Mouse (Mus musculus): ENCODE data around the gene Vdac2. TPM values are rescaled to one million over a fixed set of nuclear protein-coding genes. Genes with fewer than 3 reads are reported as not detected.

Vdac2 gene
- 285 and 313 TPM in 2 replicates for polyA plus RNA-seq (2015; fragmentation: Nextera tagmentation; extraction: Ambion mirVana)

GRCm38 (mm10) chr14:21824938-21825337, at the start of gene Vdac2:
Gene Vdac2, plus strand, starts transcription at chr14:21825238.

GRCm38 (mm10) chr14:21848166-21849154, 23.4 kb downstream of the Vdac2 start, which contains the start of gene Comtd1:
Gene Comtd1, minus strand, starts transcription at chr14:21848977.

Other genes with a start within 250 kb of the Vdac2 start
- gene Dupd1, start 110.7 kb upstream of the Vdac2 start, polyA plus RNA-seq (2015; fragmentation: Nextera tagmentation; extraction: Ambion mirVana) = 0.17 TPM in 1 of 2 replicates, not detected in the other
- 6.8 and 8.3 TPM in 2 replicates for gene Samd8, start 74.7 kb upstream of the Vdac2 start, polyA plus RNA-seq (2015; fragmentation: Nextera tagmentation; extraction: Ambion mirVana)
- 0.33 TPM in 1 of 2 replicates, not detected in the other for gene Dusp13, start 74.1 kb upstream of the Vdac2 start, polyA plus RNA-seq (2015; fragmentation: Nextera tagmentation; extraction: Ambion mirVana)
- 19.0 and 20.9 TPM in 2 replicates for gene Comtd1, start 23.7 kb downstream of the Vdac2 start, polyA plus RNA-seq (2015; fragmentation: Nextera tagmentation; extraction: Ambion mirVana)
- 10.7 and 11.0 TPM in 2 replicates for gene Zfp503, start 164.4 kb downstream of the Vdac2 start, polyA plus RNA-seq (2015; fragmentation: Nextera tagmentation; extraction: Ambion mirVana)
- 0.47 and 0.70 TPM in 2 replicates for gene Lrmda, start 194.5 kb downstream of the Vdac2 start, polyA plus RNA-seq (2015; fragmentation: Nextera tagmentation; extraction: Ambion mirVana)

Data from urinary bladder, postnatal 0 days (tissue).